Mouse (Mus musculus): Measurements from ENCODE around the gene Selenoo. TPM values are rescaled to one million over a fixed set of nuclear protein-coding genes. Genes with fewer than 3 reads are reported as not detected.

Selenoo gene
- polyA plus RNA-seq, 1 experiment from 2014 or later = 13.9 TPM

DNA sequence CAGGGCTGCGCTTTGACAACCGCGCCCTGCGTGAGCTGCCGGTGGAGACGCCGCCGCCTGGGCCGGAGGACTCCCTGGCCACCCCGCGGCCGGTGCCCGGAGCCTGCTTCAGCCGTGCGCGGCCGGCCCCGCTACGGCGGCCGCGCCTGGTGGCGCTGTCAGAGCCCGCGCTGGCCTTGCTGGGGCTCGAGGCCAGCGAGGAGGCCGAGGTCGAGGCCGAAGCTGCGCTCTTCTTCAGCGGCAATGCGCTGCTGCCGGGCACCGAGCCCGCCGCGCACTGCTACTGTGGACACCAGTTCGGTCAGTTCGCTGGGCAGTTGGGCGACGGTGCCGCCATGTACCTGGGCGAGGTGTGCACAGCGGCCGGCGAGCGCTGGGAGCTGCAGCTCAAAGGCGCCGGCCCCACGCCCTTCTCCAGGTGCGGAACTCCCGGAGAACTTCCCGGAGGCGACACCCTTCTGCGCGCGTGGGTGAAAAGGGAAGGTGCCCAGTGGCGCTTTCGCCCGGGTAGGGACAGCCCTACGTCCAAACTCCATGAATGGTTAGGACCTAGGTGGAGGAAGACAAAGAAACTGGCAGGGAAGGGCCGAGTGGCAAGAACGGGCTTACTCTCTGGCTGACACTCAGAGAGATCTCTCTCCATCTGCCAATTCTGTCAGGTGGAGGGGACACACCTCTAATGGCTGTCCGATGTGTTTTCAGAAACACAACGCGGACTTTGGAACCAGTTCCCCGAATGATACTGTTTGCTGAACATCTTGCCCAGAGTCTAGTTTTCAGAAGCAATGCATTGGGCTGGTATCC is 566 bp downstream of the Selenoo start:
- Histone ChIP-seq H3K36me3 (peaks cover 54% of the 10 kb centered on the region), H3K27me3 (ENCODE audit: low read depth, poor library complexity, severe bottlenecking) (no peaks in the 10 kb centered on the region), H3K9me3 (replicated peaks) (no peaks in the 10 kb centered on the region), H3K4me1 (peaks cover 26% of the 10 kb centered on the region), H3K27ac (peak overlapping the region; percentile 89), H3K4me3 (peak overlapping the region; percentile 92)
- DNase-seq (ENCODE audit: low spot score) = no peak
- WGBS = 4% methylated on average over 68 of the region's 68 CpGs

DNA sequence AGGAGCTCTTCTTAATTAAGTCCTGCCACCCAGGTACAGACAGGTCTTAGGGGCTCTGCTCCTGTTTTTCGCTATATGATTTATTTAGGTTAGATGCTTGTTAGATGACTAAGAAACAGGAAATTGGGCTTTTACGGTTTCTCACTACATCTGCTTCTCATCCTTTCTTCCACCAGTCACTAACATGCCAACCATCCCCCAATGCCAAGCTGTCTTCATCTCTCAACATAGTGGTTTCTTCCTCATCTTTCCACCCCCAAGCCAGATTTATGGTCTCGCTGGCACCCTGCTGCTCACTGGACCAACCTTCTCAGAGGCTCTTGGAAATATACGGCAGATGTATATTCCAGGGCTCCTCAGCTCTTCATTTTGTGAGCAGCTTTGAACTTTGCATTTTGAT is 1.8 kb downstream of the Selenoo start:
- H3K27ac ChIP-seq = no peak overlapping the region
- no peaks in the 10 kb centered on the region for H3K9me3 ChIP-seq (replicated peaks)
- WGBS = 69% methylated on average over 4 of the region's 4 CpGs
- H3K4me3 ChIP-seq = no peak overlapping the region
- no peak for DNase-seq (ENCODE audit: low spot score)
- H3K4me1 ChIP-seq = peaks cover 26% of the 10 kb centered on the region
- H3K36me3 ChIP-seq = peaks cover 54% of the 10 kb centered on the region
- H3K27me3 ChIP-seq (ENCODE audit: low read depth, poor library complexity, severe bottlenecking) = no peaks in the 10 kb centered on the region

DNA sequence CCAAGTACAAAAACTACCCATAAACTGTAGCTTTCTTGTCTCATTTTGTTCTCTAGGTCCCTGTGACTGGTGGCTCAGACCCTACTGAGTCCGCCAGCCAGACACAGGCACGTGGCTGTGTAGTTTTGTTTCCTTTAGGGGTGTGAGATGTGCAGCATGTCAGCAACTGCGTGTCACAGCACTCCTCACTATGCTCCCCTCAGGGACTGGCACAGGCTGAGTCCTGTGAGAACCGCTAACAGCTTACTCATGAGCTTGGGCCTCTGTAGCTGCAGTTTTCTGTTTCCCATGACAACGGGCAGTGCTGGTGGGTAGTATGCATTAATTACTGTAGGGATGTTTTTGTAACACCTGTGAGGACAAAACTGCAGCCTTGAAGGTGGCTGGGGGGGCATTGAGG is 3.3 kb downstream of the Selenoo start:
- DNase-seq (ENCODE audit: low spot score) = no peak
- 83% methylated on average over 5 of the region's 5 CpGs for WGBS
- H3K27ac ChIP-seq = no peak overlapping the region

DNA sequence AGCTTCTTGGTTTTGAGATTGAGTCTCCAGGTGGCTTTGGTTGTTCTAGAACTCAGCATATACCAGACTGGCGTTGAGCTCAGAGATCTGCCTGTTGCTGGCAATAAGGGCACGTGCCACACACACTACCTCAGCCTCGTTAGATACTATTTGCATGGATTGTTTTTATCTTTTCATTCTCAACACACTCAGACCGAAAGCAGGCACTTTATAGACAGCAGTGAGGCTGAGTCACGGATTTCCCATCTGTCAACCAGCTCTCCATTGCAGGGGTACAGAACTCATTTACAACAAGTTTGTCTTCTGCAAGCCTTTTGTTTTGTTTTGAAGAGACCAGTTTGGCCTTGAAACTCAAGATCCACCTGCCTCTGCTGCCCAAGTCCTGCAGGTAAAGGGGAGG is 8.6 kb downstream of the Selenoo start:
- peaks cover 100% of the 10 kb centered on the region for H3K36me3 ChIP-seq

More for the DNA sequence above, 3.3 kb downstream of the Selenoo start:
- Histone ChIP-seq H3K36me3 (peaks cover 54% of the 10 kb centered on the region), H3K27me3 (ENCODE audit: low read depth, poor library complexity, severe bottlenecking) (no peaks in the 10 kb centered on the region), H3K9me3 (replicated peaks) (no peaks in the 10 kb centered on the region), H3K4me1 (peaks cover 26% of the 10 kb centered on the region), H3K4me3 (no peak overlapping the region)

DNA sequence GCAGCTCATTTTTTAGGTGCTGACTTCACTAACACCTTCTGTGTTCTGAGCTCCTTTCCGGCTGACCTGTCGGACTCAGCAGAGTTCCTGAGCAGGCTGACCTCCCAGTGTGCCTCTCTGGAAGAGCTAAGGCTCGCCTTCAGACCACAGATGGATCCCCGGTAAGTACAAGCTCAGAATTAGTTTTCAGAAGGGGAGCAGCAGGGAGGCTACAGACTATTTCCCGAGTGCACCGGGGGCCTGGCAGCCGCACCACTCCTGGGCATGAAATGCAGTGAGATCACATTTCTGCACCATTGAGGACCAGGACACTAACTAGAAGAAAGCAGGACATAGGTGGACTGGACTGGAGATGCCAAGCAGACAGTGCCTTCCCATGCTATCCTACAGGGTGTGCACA is 9.7 kb downstream of the Selenoo start:
- no peaks in the 10 kb centered on the region for H3K9me3 ChIP-seq (replicated peaks)
- no peak overlapping the region for H3K27ac ChIP-seq
- peaks cover 100% of the 10 kb centered on the region for H3K36me3 ChIP-seq
- no peaks in the 10 kb centered on the region for H3K4me1 ChIP-seq
- DNase-seq (ENCODE audit: low spot score) = no peak
- no peaks in the 10 kb centered on the region for H3K27me3 ChIP-seq (ENCODE audit: low read depth, poor library complexity, severe bottlenecking)
- H3K4me3 ChIP-seq = no peak overlapping the region
- WGBS = 93% methylated on average over 7 of the region's 7 CpGs

More for the DNA sequence above, 8.6 kb downstream of the Selenoo start:
- Histone ChIP-seq H3K4me3 (no peak overlapping the region), H3K4me1 (no peaks in the 10 kb centered on the region), H3K27ac (no peak overlapping the region), H3K27me3 (ENCODE audit: low read depth, poor library complexity, severe bottlenecking) (no peaks in the 10 kb centered on the region), H3K9me3 (replicated peaks) (no peaks in the 10 kb centered on the region)
- 94% methylated on average over 5 of the region's 5 CpGs for WGBS
- DNase-seq (ENCODE audit: low spot score) = no peak

DNA sequence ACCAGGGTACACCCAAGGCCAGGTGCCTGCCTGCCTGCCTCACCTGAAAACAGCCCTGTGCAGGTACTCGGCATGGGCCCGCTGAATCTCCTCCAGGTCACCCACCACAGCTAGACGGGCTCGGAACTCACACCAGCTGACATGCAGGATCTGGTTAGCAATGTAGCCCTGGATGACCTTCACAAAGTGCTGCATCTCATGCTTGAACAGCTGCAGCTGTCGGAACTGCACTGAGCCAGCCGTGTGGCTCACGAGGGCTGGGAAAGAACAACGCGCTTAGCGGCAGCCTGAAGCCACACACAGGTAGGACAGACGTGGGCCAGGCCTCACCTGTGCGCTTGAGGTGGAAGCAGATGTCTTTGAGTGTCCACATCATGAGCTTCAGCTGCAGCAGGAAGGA is 11.9 kb downstream of the Selenoo start:
- no peak for DNase-seq (ENCODE audit: low spot score)
- 96% methylated on average over 12 of the region's 12 CpGs for WGBS
- Histone ChIP-seq H3K9me3 (replicated peaks) (no peaks in the 10 kb centered on the region), H3K4me3 (no peak overlapping the region), H3K27me3 (ENCODE audit: low read depth, poor library complexity, severe bottlenecking) (no peaks in the 10 kb centered on the region), H3K27ac (no peak overlapping the region), H3K4me1 (no peaks in the 10 kb centered on the region), H3K36me3 (peaks cover 100% of the 10 kb centered on the region)

DNA sequence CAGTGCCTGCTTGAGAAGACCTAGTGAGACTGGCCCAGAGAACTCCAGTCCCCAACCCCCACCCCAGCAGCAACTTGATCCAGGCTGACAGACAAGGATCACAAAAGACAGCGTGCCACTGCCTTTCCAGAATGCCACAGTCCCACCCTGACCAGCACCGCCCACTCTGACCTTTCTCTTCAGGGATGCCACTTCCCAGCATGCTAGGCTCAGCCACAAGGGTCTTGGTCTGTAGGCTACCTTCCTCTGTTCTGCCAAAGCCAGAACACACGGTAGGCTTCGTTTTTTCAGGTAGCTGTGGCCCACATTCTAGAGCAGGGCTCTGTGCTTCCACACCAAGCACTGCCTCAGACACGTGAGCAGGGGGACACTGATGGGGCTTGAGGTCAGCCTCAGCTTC is 13.8 kb downstream of the Selenoo start:
- Histone ChIP-seq H3K27ac (no peak overlapping the region), H3K9me3 (replicated peaks) (no peaks in the 10 kb centered on the region), H3K27me3 (ENCODE audit: low read depth, poor library complexity, severe bottlenecking) (no peaks in the 10 kb centered on the region), H3K4me1 (no peaks in the 10 kb centered on the region), H3K4me3 (no peak overlapping the region), H3K36me3 (peaks cover 100% of the 10 kb centered on the region)
- 91% methylated on average over 5 of the region's 5 CpGs for WGBS
- no peak for DNase-seq (ENCODE audit: low spot score)

DNA sequence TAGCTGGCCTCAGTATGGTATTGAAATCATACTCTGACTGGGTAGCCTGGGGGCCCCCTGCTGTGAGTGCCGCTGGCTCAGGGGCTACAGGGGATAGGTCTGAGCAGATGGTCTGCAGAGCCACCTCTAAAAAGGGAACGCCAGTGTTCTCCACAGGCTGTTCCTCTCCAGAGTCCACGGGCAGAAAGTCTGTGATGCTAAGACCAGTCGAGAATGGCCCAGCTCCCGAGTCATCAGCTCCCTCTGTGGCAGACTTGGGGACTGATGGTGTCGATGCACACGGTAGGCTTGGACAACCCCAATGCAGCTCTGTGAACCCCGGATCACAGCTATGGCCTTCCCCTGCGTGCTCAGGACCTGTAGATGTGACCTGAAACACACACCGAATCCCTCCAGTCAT is 15.0 kb downstream of the Selenoo start:
- Histone ChIP-seq H3K27me3 (ENCODE audit: low read depth, poor library complexity, severe bottlenecking) (no peaks in the 10 kb centered on the region), H3K27ac (no peak overlapping the region), H3K9me3 (replicated peaks) (no peaks in the 10 kb centered on the region), H3K4me3 (no peak overlapping the region), H3K4me1 (no peaks in the 10 kb centered on the region), H3K36me3 (peaks cover 100% of the 10 kb centered on the region)
- DNase-seq (ENCODE audit: low spot score) = no peak
- WGBS = 90% methylated on average over 10 of the region's 10 CpGs

DNA sequence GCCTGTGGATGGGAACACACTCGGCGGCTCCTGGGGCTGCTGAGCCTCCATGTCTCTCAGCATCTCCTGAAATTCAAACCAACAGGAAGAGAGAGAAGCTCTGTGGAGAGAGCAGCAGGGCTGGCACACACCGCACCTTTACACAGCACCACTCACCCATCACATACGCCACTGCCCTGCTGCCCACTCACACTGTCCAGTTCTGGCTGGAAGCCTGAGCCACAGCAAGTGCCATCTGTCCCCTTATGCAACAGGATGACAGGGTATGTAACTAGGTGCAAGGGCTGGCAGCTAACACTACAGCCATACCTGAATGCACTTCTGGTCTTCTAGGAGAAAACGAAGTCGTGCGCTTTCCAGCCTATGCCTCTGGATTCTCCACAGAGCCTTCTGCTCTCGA is 15.5 kb downstream of the Selenoo start:
- DNase-seq (ENCODE audit: low spot score) = no peak
- WGBS = 96% methylated on average over 8 of the region's 8 CpGs

DNA sequence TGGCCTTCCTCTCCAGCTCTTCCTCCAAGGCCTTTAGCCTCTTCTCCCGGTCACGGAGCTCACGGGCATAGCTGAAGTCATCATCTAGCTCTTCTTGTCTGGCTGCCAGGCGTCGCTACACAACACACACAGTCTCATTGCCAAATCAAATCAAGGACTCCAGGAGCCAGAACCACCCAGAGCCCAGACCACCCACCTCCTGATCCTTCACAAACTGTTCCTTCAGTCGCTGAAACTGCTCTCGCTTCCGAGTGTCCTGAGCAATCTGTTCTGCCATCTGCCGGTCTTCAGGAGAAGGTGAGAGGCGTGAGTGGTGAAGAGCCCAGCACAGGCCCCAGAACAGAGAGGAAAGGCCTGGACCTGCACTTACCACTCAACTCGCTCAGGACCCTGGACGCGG is 17.2 kb downstream of the Selenoo start:
- no peak for DNase-seq (ENCODE audit: low spot score)
- H3K36me3 ChIP-seq = peaks cover 100% of the 10 kb centered on the region
- no peak overlapping the region for H3K27ac ChIP-seq
- WGBS = 92% methylated on average over 13 of the region's 13 CpGs
- H3K4me3 ChIP-seq = no peak overlapping the region
- no peaks in the 10 kb centered on the region for H3K4me1 ChIP-seq
- no peaks in the 10 kb centered on the region for H3K27me3 ChIP-seq (ENCODE audit: low read depth, poor library complexity, severe bottlenecking)
- no peaks in the 10 kb centered on the region for H3K9me3 ChIP-seq (replicated peaks)

More for the DNA sequence above, 15.5 kb downstream of the Selenoo start:
- Histone ChIP-seq H3K9me3 (replicated peaks) (no peaks in the 10 kb centered on the region), H3K36me3 (peaks cover 100% of the 10 kb centered on the region), H3K4me3 (no peak overlapping the region), H3K4me1 (no peaks in the 10 kb centered on the region), H3K27ac (no peak overlapping the region), H3K27me3 (ENCODE audit: low read depth, poor library complexity, severe bottlenecking) (no peaks in the 10 kb centered on the region)

DNA sequence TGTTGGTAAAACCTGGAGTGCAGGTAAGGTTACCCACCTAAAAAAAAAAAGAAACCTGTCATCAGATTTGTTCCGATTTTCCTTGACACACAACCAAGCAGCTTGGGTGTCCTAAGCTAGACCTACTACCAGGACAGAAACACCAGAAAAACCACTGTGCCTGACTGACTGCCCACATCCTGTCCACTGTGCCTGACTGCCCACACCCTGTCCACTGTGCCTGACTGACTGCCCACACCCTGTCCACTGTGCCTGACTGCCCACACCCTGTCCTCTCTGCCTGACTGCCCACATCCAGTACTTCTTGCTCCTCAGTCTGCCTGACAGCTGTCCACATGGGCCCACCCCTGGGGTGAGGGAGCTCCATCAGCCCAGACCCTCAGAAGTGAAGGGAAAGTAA is 18.1 kb downstream of the Selenoo start:
- H3K4me1 ChIP-seq = no peaks in the 10 kb centered on the region
- WGBS = 97% methylated on average over 1 of the region's 1 CpGs
- no peak for DNase-seq (ENCODE audit: low spot score)
- H3K27me3 ChIP-seq (ENCODE audit: low read depth, poor library complexity, severe bottlenecking) = no peaks in the 10 kb centered on the region
- H3K4me3 ChIP-seq = no peak overlapping the region
- H3K27ac ChIP-seq = no peak overlapping the region
- peaks cover 100% of the 10 kb centered on the region for H3K36me3 ChIP-seq
- H3K9me3 ChIP-seq (replicated peaks) = no peaks in the 10 kb centered on the region

DNA sequence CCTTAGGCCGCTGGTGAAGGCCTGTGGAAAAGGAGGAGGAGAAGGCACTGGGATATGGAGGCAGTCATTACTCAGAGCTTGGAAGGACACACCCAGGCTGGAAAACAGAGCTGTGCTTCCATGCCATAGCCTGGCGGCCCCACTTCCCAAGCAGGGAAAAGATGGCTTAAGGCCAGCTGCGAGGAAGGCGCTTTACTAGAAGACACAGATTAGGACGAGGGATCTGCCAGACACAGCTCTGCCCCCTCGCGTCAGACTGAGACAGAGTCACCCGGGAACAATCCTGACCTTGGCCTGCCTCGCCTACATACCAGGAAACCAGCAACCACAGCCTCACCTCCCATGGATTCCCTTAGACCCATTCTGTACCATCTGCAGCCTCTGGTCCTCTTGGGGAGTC is 21.3 kb downstream of the Selenoo start:
- 86% methylated on average over 9 of the region's 9 CpGs for WGBS
- DNase-seq (ENCODE audit: low spot score) = no peak
- Histone ChIP-seq H3K27me3 (ENCODE audit: low read depth, poor library complexity, severe bottlenecking) (no peaks in the 10 kb centered on the region), H3K27ac (no peak overlapping the region), H3K36me3 (peaks cover 98% of the 10 kb centered on the region), H3K4me3 (no peak overlapping the region), H3K9me3 (replicated peaks) (no peaks in the 10 kb centered on the region), H3K4me1 (no peaks in the 10 kb centered on the region)

DNA sequence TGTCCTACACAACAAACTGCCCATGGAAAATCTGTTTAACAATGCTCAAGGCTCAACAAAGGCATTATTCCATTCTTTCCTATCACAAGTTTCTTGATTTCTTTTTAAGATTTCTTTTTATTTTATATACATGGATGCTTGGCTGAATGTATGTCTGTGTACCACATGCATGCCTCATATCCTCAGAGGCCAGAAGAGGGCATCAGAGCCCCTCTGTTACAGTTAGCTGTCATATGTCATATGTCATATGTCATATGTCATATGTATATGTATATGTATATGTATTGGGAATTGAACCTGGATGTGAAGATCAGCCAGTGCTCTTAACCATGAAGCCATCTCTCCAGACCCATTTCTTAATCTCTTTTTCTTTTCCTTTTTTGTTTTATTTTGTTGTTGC is 29.1 kb downstream of the Selenoo start:
- H3K27ac ChIP-seq = no peak overlapping the region
- no peaks in the 10 kb centered on the region for H3K27me3 ChIP-seq (ENCODE audit: low read depth, poor library complexity, severe bottlenecking)
- DNase-seq (ENCODE audit: low spot score) = no peak
- H3K36me3 ChIP-seq = peaks cover 77% of the 10 kb centered on the region
- H3K4me3 ChIP-seq = no peak overlapping the region
- no peaks in the 10 kb centered on the region for H3K9me3 ChIP-seq (replicated peaks)
- H3K4me1 ChIP-seq = peaks cover 29% of the 10 kb centered on the region

Data from limb, embryonic 10.5 days (tissue).